12 mouse cellular contexts compared by ENCODE assay signal in genomic region chr3:125270695-125271094, GRCm38 (mm10).
DNase-seq lines count a peak whose midpoint lies in the region; ATAC-seq lines count a peak whose summit lies in the region.
"Had no signal": no experiment of that assay in that cellular context is flagged by ENCODE, and none has a peak within 500 bp of the region (broad histone marks: within the 10 kb centered on the region; RNA-seq: fewer than 3 reads in every experiment).

No protein-coding gene starts in this region.

- 40% methylated on average over 5 of the region's 5 CpGs for WGBS in heart, embryonic 15.5 days
- 61% methylated on average over 5 of the region's 5 CpGs for WGBS in neural tube, embryonic 12.5 days
- WGBS in neural tube, embryonic 15.5 days, result 56% methylated on average over 5 of the region's 5 CpGs
- 15% methylated on average over 5 of the region's 5 CpGs for WGBS in liver, embryonic 12.5 days (ENCODE audit: insufficient replicate concordance)
- 83% methylated on average over 5 of the region's 5 CpGs for WGBS in forebrain, embryonic 10.5 days

- DNase-seq in heart, adult 9 months (ENCODE audit: low spot score in 2 of 2), result no peak
- no peak for DNase-seq in urinary bladder, postnatal 36 days (ENCODE audit: low spot score in 2 of 2)
- no peak for DNase-seq in forebrain, embryonic 10.5 days (ENCODE audit: extremely low spot score, low spot score)
- no peak for DNase-seq in cerebellum, postnatal 25 days
- DNase-seq: cerebellum, postnatal 14 days; thymus, postnatal 4 days had no signal

- H3K4me3 ChIP-seq in heart, embryonic 15.5 days, result no peak overlapping the region
- no peak overlapping the region for H3K4me3 ChIP-seq in neural tube, embryonic 12.5 days
- no peak overlapping the region for H3K4me3 ChIP-seq in neural tube, embryonic 15.5 days (replicated peaks)
- H3K4me3 ChIP-seq in liver, embryonic 12.5 days, result 0 out of 2 replicates have a peak overlapping the region, but pooled peaks have one; percentile 23
- H3K4me3 ChIP-seq in forebrain, embryonic 10.5 days, result no peak overlapping the region
- H3K4me3 ChIP-seq: embryonic facial prominence, embryonic 15.5 days; hindbrain, embryonic 15.5 days had no signal

- H3K27ac ChIP-seq in heart, embryonic 15.5 days, result no peak overlapping the region
- H3K27ac ChIP-seq in neural tube, embryonic 12.5 days, result no peak overlapping the region
- H3K27ac ChIP-seq in neural tube, embryonic 15.5 days (replicated peaks), result no peak overlapping the region
- H3K27ac ChIP-seq in liver, embryonic 12.5 days, result peak overlapping the region; percentile 91
- no peak overlapping the region for H3K27ac ChIP-seq in forebrain, embryonic 10.5 days
- H3K27ac ChIP-seq: embryonic facial prominence, embryonic 15.5 days; hindbrain, embryonic 15.5 days had no signal

- H3K4me1 ChIP-seq in heart, embryonic 15.5 days (replicated peaks), result no peaks in the 10 kb centered on the region
- peaks cover 9% of the 10 kb centered on the region; the same call in 1 of the 2 replicates for H3K4me1 ChIP-seq in neural tube, embryonic 12.5 days
- H3K4me1 ChIP-seq in neural tube, embryonic 15.5 days, result 0 out of 2 replicates have a peak, but pooled peaks cover 5% of the 10 kb centered on the region
- peaks cover 21% of the 10 kb centered on the region for H3K4me1 ChIP-seq in liver, embryonic 12.5 days
- peaks cover 10% of the 10 kb centered on the region for H3K4me1 ChIP-seq in forebrain, embryonic 10.5 days
- H3K4me1 ChIP-seq: embryonic facial prominence, embryonic 15.5 days; hindbrain, embryonic 15.5 days had no signal

- H3K4me2 ChIP-seq in heart, embryonic 15.5 days, result peak overlapping the region; percentile 11; the same call in 1 of the 2 replicates
- H3K4me2 ChIP-seq in neural tube, embryonic 12.5 days (replicated peaks), result no peak overlapping the region
- no peak overlapping the region for H3K4me2 ChIP-seq in neural tube, embryonic 15.5 days
- H3K4me2 ChIP-seq in liver, embryonic 12.5 days, result peak overlapping the region; percentile 62
- H3K4me2 ChIP-seq: embryonic facial prominence, embryonic 15.5 days; hindbrain, embryonic 15.5 days had no signal

- no peaks in the 10 kb centered on the region for H3K36me3 ChIP-seq in heart, embryonic 15.5 days
- H3K36me3 ChIP-seq in neural tube, embryonic 12.5 days, result no peaks in the 10 kb centered on the region
- no peaks in the 10 kb centered on the region for H3K36me3 ChIP-seq in neural tube, embryonic 15.5 days
- no peaks in the 10 kb centered on the region for H3K36me3 ChIP-seq in liver, embryonic 12.5 days
- no peaks in the 10 kb centered on the region for H3K36me3 ChIP-seq in forebrain, embryonic 10.5 days (replicated peaks)
- H3K36me3 ChIP-seq: embryonic facial prominence, embryonic 15.5 days; hindbrain, embryonic 15.5 days had no signal

- H3K9me3 ChIP-seq in heart, embryonic 15.5 days (replicated peaks), result no peaks in the 10 kb centered on the region
- no peaks in the 10 kb centered on the region for H3K9me3 ChIP-seq in neural tube, embryonic 12.5 days
- no peaks in the 10 kb centered on the region for H3K9me3 ChIP-seq in neural tube, embryonic 15.5 days (replicated peaks)
- H3K9me3 ChIP-seq in liver, embryonic 12.5 days (replicated peaks), result no peaks in the 10 kb centered on the region
- H3K9me3 ChIP-seq in forebrain, embryonic 10.5 days, result no peaks in the 10 kb centered on the region
- H3K9me3 ChIP-seq: embryonic facial prominence, embryonic 15.5 days; hindbrain, embryonic 15.5 days had no signal

- H3K27me3 ChIP-seq in heart, embryonic 15.5 days, result no peaks in the 10 kb centered on the region
- no peaks in the 10 kb centered on the region for H3K27me3 ChIP-seq in neural tube, embryonic 12.5 days (replicated peaks)
- H3K27me3 ChIP-seq in neural tube, embryonic 15.5 days (replicated peaks), result no peaks in the 10 kb centered on the region
- no peaks in the 10 kb centered on the region for H3K27me3 ChIP-seq in liver, embryonic 12.5 days (replicated peaks)
- H3K27me3 ChIP-seq in forebrain, embryonic 10.5 days (ENCODE audit: poor library complexity, severe bottlenecking), result no peaks in the 10 kb centered on the region
- H3K27me3 ChIP-seq: embryonic facial prominence, embryonic 15.5 days; hindbrain, embryonic 15.5 days had no signal

- ATAC-seq in heart, embryonic 15.5 days (replicated peaks; ENCODE audit: insufficient number of reproducible peaks, insufficient read depth, low FRiP score, low read depth), result no peak
- peak; percentile 41; the same call in 1 of the 2 replicates for ATAC-seq in neural tube, embryonic 12.5 days (ENCODE audit: low FRiP score, low read depth)
- ATAC-seq in neural tube, embryonic 15.5 days (ENCODE audit: low FRiP score), result no peak
- ATAC-seq in liver, embryonic 12.5 days, result peak; percentile 99

- no peak overlapping the region for H3K9ac ChIP-seq in heart, embryonic 15.5 days
- no peak overlapping the region for H3K9ac ChIP-seq in neural tube, embryonic 12.5 days
- H3K9ac ChIP-seq in neural tube, embryonic 15.5 days (replicated peaks), result no peak overlapping the region
- H3K9ac ChIP-seq in liver, embryonic 12.5 days, result peak overlapping the region; percentile 39; the same call in 1 of the 2 replicates
- H3K9ac ChIP-seq: embryonic facial prominence, embryonic 15.5 days; hindbrain, embryonic 15.5 days had no signal

Comparison
In these comparisons a context has a peak if more than half of its experiments do, and no peak if none do; other contexts are left out.
1. ATAC-seq: peak in neural tube, embryonic 12.5 days (single experiment) and liver, embryonic 12.5 days (single experiment); none in heart, embryonic 15.5 days (single experiment) and neural tube, embryonic 15.5 days (single experiment).
2. H3K4me2 ChIP-seq: peak in heart, embryonic 15.5 days (single experiment) and liver, embryonic 12.5 days (single experiment); none in neural tube, embryonic 12.5 days (single experiment) and neural tube, embryonic 15.5 days (single experiment).